Mouse (Mus musculus): Measurements from ENCODE around the gene Mvb12b. TPM values are rescaled to one million over a fixed set of nuclear protein-coding genes. Genes with fewer than 3 reads are reported as not detected.

Mvb12b gene
- 12.7 and 15.7 TPM in 2 replicates for polyA plus RNA-seq (2015; fragmentation: Nextera tagmentation; extraction: Ambion mirVana)

DNA sequence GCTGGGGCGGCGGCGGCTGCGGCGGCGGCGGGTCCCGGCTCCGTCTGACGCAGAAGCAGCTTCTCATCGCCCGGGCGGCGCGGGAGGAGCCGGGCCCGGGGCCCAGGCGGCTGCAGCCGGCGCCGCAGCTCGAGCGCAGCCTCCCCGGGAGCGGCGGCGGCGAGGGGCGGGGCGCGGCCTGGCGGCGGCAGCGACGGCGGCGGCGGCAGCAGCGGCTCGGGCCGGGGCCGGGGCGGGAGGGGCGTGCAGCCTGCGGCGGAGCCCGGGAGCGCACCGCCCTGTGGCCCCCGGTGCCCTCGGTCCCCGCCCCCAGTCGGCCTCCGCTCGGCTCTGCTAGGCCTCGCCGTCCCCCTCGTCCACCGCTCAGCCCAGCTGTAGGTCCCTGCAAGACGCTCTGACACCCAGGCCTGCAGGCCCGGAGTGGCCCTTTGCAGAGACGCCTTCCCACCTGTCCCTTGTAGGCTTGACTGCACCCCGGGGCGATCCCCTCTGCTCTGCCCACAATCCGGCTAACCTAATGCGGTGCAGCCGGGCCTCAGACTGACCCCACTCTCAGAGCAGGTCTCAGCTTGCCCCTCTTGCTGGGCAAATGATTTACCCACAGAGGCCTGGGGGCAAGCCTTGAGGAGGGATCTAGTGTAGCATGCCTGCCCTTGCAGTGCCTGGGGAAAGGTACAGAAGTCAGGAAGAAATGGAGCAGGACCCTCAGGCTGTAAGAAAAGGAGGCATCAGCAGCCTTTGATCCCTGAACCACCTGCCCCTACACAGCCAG, at the start of gene Mvb12b:
Gene Mvb12b, minus strand, starts transcription at position 619 of the 772 bp plus-strand sequence.
- Histone ChIP-seq H3K9me3 (replicated peaks) (no peaks in the 10 kb centered on the region), H3K4me1 (replicated peaks) (peaks cover 26% of the 10 kb centered on the region), H3K36me3 (no peaks in the 10 kb centered on the region), H3K27me3 (no peaks in the 10 kb centered on the region), H3K9ac (peak within 1 kb of the TSS; percentile 93), H3K4me2 (peak within 1 kb of the TSS; percentile 92), H3K27ac (peak within 1 kb of the TSS; percentile 80), H3K4me3 (peak within 1 kb of the TSS; percentile 88)
- WGBS = 1% methylated on average over 52 of the region's 67 CpGs
- ATAC-seq (replicated peaks; ENCODE audit: insufficient number of reproducible peaks, insufficient read depth, low FRiP score, low read depth) = peak; percentile 76

- Histone ChIP-seq H3K9ac (no peak overlapping the region), H3K4me2 (no peak overlapping the region), H3K36me3 (no peaks in the 10 kb centered on the region), H3K4me1 (replicated peaks) (no peaks in the 10 kb centered on the region), H3K9me3 (replicated peaks) (no peaks in the 10 kb centered on the region), H3K27ac (no peak overlapping the region), H3K27me3 (no peaks in the 10 kb centered on the region), H3K4me3 (no peak overlapping the region)
- ATAC-seq (replicated peaks; ENCODE audit: insufficient number of reproducible peaks, insufficient read depth, low FRiP score, low read depth) = no peak
- WGBS = 59% methylated on average over 9 of the region's 9 CpGs
Observed at GRCm38 (mm10) chr2:33935756-33936155, 48.0 kb upstream of the Mvb12b start.

DNA sequence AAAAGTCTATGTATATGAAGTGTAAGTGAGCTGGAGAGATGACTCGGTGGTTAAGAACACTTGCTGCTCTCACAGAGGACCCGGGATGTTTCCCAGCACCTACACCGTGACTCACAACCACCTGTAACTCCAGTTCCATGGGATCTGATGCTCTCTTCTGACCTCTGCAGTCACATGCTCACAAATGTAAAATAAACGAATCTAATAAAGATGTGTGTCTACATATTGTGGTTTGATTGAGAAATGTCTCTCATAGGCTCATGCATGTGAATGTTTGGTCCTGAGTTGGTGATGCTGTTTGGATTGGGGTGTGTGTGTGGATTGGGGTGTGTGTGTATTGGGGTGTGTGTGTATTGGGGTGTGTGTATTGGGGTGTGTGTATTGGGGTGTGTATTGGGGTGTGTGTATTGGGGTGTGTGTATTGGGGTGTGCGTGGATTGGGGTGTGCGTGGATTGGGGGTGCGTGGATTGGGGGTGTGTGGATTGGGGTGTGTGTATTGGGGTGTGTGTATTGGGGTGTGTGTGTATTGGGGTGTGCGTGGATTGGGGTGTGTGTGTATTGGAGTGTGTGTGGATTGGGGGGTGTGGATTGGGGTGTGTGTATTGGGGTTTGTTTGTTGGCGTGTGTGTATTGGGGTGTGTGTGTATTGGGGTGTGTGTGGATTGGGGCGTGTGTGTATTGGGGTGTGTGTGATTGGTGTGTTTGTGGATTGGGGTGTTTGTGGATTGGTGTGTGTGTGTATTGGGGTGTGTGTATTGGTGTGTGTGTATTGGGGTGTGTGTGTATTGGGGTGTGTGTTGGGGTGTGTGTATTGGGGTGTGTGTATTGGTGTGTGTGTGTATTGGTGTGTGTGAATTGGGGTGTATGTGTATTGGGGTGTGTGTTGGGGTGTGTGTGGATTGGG, 46.1 kb upstream of the Mvb12b start:
- 60% methylated on average over 10 of the region's 10 CpGs for WGBS
- no peak overlapping the region for H3K27ac ChIP-seq
- H3K4me3 ChIP-seq = no peak overlapping the region
- no peaks in the 10 kb centered on the region for H3K27me3 ChIP-seq
- ATAC-seq (replicated peaks; ENCODE audit: insufficient number of reproducible peaks, insufficient read depth, low FRiP score, low read depth) = peak; percentile 50
- no peaks in the 10 kb centered on the region for H3K36me3 ChIP-seq
- no peak overlapping the region for H3K9ac ChIP-seq
- no peaks in the 10 kb centered on the region for H3K9me3 ChIP-seq (replicated peaks)
- H3K4me2 ChIP-seq = no peak overlapping the region
- no peaks in the 10 kb centered on the region for H3K4me1 ChIP-seq (replicated peaks)

DNA sequence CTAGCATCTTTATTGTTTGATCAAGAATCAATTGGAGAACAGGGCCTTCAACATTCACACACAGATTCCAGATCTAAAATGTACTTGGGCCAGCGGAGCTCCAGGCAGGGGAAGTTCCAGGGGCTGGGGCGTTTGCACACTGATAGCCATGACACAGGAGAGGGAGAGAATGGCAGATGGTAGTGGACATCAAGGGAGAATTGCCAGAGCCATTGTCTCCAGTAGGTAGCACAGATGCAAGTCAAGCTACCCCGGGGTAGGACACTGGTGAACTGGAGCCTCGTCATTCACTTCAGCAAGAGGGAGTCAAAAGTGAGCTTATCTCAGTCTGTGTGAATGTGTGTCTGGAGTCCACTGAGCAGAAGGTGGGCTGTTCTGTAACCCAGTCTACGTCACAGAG, 43.4 kb upstream of the Mvb12b start:
- Histone ChIP-seq H3K9me3 (replicated peaks) (no peaks in the 10 kb centered on the region), H3K4me2 (no peak overlapping the region), H3K27ac (no peak overlapping the region), H3K4me3 (no peak overlapping the region), H3K9ac (no peak overlapping the region), H3K36me3 (no peaks in the 10 kb centered on the region), H3K4me1 (replicated peaks) (no peaks in the 10 kb centered on the region), H3K27me3 (peaks cover 10% of the 10 kb centered on the region)
- 60% methylated on average over 5 of the region's 5 CpGs for WGBS
- no peak for ATAC-seq (replicated peaks; ENCODE audit: insufficient number of reproducible peaks, insufficient read depth, low FRiP score, low read depth)

DNA sequence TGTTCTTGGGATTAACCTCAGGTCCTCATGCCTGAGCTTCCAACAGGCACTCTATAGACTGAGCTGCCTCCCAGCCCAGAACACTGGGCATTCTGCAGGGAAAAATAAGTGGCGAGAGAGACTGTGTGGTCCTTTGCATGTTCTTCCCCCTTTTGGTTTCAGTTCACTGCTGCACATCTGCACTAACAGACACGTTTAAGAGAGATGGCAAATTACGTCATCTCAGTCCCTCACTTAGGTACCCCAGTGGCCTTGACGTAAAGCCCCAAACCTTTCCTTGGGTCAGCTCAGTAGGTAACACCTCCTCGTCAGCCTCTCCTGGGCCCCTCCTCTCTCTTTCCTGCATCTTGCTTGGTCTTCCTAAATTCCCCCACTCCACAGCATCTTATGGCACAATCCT, 37.5 kb upstream of the Mvb12b start:
- Histone ChIP-seq H3K27ac (no peak overlapping the region), H3K9me3 (replicated peaks) (no peaks in the 10 kb centered on the region), H3K4me3 (no peak overlapping the region), H3K4me2 (no peak overlapping the region), H3K4me1 (replicated peaks) (peaks cover 3% of the 10 kb centered on the region), H3K9ac (no peak overlapping the region), H3K36me3 (no peaks in the 10 kb centered on the region), H3K27me3 (peaks cover 58% of the 10 kb centered on the region)
- no peak for ATAC-seq (replicated peaks; ENCODE audit: insufficient number of reproducible peaks, insufficient read depth, low FRiP score, low read depth)
- WGBS = 61% methylated on average over 5 of the region's 5 CpGs

- no peaks in the 10 kb centered on the region for H3K36me3 ChIP-seq
- no peak overlapping the region for H3K27ac ChIP-seq
- H3K4me1 ChIP-seq (replicated peaks) = peaks cover 10% of the 10 kb centered on the region
- ATAC-seq (replicated peaks; ENCODE audit: insufficient number of reproducible peaks, insufficient read depth, low FRiP score, low read depth) = no peak
- H3K9ac ChIP-seq = no peak overlapping the region
- no peak overlapping the region for H3K4me3 ChIP-seq
- H3K9me3 ChIP-seq (replicated peaks) = no peaks in the 10 kb centered on the region
- no peak overlapping the region for H3K4me2 ChIP-seq
- 51% methylated on average over 5 of the region's 5 CpGs for WGBS
- peaks cover 64% of the 10 kb centered on the region for H3K27me3 ChIP-seq
Observed at GRCm38 (mm10) chr2:33923482-33923881, 35.7 kb upstream of the Mvb12b start.

- H3K4me1 ChIP-seq (replicated peaks) = peaks cover 10% of the 10 kb centered on the region
- peaks cover 64% of the 10 kb centered on the region for H3K27me3 ChIP-seq
- H3K4me2 ChIP-seq = no peak overlapping the region
- H3K9ac ChIP-seq = no peak overlapping the region
- no peaks in the 10 kb centered on the region for H3K9me3 ChIP-seq (replicated peaks)
- 86% methylated on average over 2 of the region's 2 CpGs for WGBS
- H3K4me3 ChIP-seq = no peak overlapping the region
- no peak overlapping the region for H3K27ac ChIP-seq
- ATAC-seq (replicated peaks; ENCODE audit: insufficient number of reproducible peaks, insufficient read depth, low FRiP score, low read depth) = no peak
- no peaks in the 10 kb centered on the region for H3K36me3 ChIP-seq
Observed at GRCm38 (mm10) chr2:33922466-33922865, 34.7 kb upstream of the Mvb12b start.

DNA sequence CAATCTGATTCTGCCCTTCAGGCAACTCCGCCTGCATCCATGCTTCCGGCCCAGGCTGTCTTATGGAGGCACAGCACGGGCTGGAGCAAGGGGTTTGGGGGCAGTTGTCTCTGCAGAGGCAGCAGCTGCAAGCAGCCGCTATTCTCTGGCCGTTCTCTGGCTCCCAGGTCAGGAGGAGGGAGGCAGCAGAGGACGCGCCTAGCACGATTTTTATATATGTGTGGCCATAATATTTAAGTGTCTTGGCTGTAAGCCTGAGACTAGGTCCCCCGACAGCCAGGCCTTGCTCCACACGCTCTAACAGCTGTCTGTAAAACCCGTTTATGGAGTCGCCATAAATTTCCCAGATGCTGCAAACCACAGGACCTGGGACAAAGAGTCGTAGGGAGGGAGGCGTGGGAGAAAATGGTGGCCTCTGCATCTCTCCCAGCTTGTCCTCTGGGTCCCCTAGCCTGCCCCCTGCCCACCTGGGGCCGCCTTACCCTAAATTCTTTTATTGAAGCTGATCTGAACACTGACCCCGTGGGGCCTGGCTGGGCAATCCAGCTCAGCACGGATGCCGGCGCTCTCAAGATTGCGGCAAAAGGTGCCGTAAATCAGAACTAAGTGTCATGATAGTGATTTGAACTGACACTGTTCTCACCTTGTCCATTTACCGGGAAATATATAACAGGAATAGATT, 32.3 kb upstream of the Mvb12b start:
- 23% methylated on average over 22 of the region's 22 CpGs for WGBS
- Histone ChIP-seq H3K27ac (no peak overlapping the region), H3K9ac (no peak overlapping the region), H3K4me3 (0 out of 2 replicates have a peak overlapping the region, but pooled peaks have one; percentile 13), H3K36me3 (no peaks in the 10 kb centered on the region), H3K4me1 (replicated peaks) (peaks cover 10% of the 10 kb centered on the region), H3K27me3 (peaks cover 44% of the 10 kb centered on the region), H3K4me2 (peak overlapping the region; percentile 45), H3K9me3 (replicated peaks) (no peaks in the 10 kb centered on the region)
- peak; percentile 27; the same call in 1 of the 2 replicates for ATAC-seq (replicated peaks; ENCODE audit: insufficient number of reproducible peaks, insufficient read depth, low FRiP score, low read depth)

DNA sequence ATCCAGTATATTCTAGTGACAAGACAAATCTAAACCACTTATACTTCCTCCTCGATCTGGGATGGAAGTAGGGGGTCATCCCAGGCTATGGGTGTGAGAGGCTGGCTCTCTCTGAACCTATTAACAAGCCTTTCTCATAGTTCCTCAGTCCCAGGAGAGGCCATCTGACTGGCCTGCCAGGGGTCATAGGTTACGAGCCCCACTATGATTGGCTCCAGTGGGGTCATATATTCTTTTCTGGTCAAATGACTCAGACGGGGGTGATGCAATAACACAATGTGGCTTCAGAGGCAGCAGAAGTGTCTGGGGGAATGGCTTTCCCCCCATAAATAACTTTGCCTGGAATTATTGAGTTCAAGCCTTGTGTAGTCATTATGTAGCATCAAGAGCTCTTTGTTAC, 31.1 kb upstream of the Mvb12b start:
- H3K4me3 ChIP-seq = no peak overlapping the region
- no peak overlapping the region for H3K4me2 ChIP-seq
- H3K36me3 ChIP-seq = no peaks in the 10 kb centered on the region
- H3K9ac ChIP-seq = no peak overlapping the region
- no peak for ATAC-seq (replicated peaks; ENCODE audit: insufficient number of reproducible peaks, insufficient read depth, low FRiP score, low read depth)
- H3K27me3 ChIP-seq = peaks cover 31% of the 10 kb centered on the region
- peaks cover 10% of the 10 kb centered on the region for H3K4me1 ChIP-seq (replicated peaks)
- 78% methylated on average over 3 of the region's 3 CpGs for WGBS
- no peaks in the 10 kb centered on the region for H3K9me3 ChIP-seq (replicated peaks)
- no peak overlapping the region for H3K27ac ChIP-seq

DNA sequence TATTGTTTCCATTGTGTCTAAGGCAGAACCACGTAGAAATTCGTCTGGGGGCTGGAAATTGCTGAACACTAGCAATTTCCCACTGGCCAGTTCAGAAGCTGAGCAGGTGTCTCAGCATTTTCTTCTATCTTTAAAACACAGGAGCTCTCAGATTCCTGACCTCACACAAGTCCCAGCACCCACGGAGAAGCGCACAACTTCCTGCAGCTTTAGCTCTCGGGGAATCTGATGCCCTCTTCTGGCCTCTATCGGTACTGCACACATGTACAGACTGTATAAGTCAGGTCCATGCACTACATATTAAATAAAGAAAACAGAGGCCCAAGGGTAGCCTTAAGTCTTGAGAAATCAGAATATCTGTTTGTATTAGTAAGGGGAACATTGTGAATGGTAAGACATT, 30.6 kb upstream of the Mvb12b start:
- Histone ChIP-seq H3K4me2 (no peak overlapping the region), H3K4me1 (replicated peaks) (peaks cover 10% of the 10 kb centered on the region), H3K27me3 (peaks cover 26% of the 10 kb centered on the region), H3K36me3 (no peaks in the 10 kb centered on the region), H3K4me3 (no peak overlapping the region), H3K9me3 (replicated peaks) (no peaks in the 10 kb centered on the region), H3K27ac (no peak overlapping the region), H3K9ac (no peak overlapping the region)
- no peak for ATAC-seq (replicated peaks; ENCODE audit: insufficient number of reproducible peaks, insufficient read depth, low FRiP score, low read depth)
- 69% methylated on average over 6 of the region's 6 CpGs for WGBS

GRCm38 (mm10) chr2:33916603-33917002, 28.9 kb upstream of the Mvb12b start:
- no peak for ATAC-seq (replicated peaks; ENCODE audit: insufficient number of reproducible peaks, insufficient read depth, low FRiP score, low read depth)
- H3K27me3 ChIP-seq = peaks cover 15% of the 10 kb centered on the region; the same call in 1 of the 2 replicates
- H3K27ac ChIP-seq = no peak overlapping the region
- H3K9ac ChIP-seq = no peak overlapping the region
- H3K4me1 ChIP-seq (replicated peaks) = peaks cover 10% of the 10 kb centered on the region
- no peak overlapping the region for H3K4me3 ChIP-seq
- 77% methylated on average over 11 of the region's 11 CpGs for WGBS
- H3K9me3 ChIP-seq (replicated peaks) = no peaks in the 10 kb centered on the region
- no peaks in the 10 kb centered on the region for H3K36me3 ChIP-seq
- H3K4me2 ChIP-seq = no peak overlapping the region

All from heart, embryonic 15.5 days (tissue).